Mouse (Mus musculus) stomach, embryonic 14.5 days (tissue): Measurements from ENCODE around the gene Foxi3. TPM values are rescaled to one million over a fixed set of nuclear protein-coding genes. Genes with fewer than 3 reads are reported as not detected.

Experiments
- polyA plus RNA-seq: library from polyadenylated mRNA; unstranded; fragments of >200 nt; fragmentation: Nextera tagmentation; extraction: Ambion mirVana; gene quantifications from 2 replicates; pipeline ENCODE4 v1.2.1, GENCODE M21; 2014

Gene Foxi3
- polyA plus RNA-seq, 1 experiment from 2014 or later, result not detected

Other genes starting within 250 kb of the Foxi3 start
- 4.5 and 4.8 TPM in 2 replicates for gene Rpia, start 164.3 kb upstream of the Foxi3 start, polyA plus RNA-seq
- 10.2 and 12.5 TPM in 2 replicates for gene Eif2ak3, start 112.0 kb upstream of the Foxi3 start, polyA plus RNA-seq
- not detected in 2 replicates for gene Tex37, start 37.6 kb upstream of the Foxi3 start, polyA plus RNA-seq
- gene Thnsl2, start 187.9 kb downstream of the Foxi3 start, polyA plus RNA-seq, result 5.6 and 5.7 TPM in 2 replicates
- gene Fabp1, start 243.3 kb downstream of the Foxi3 start, polyA plus RNA-seq, result 2.7 and 4.5 TPM in 2 replicates